Mouse (Mus musculus) lung, embryonic 14.5 days (tissue): Measurements from ENCODE around the gene Gpha2. TPM values are rescaled to one million over a fixed set of nuclear protein-coding genes. Genes with fewer than 3 reads are reported as not detected.

Source experiments
- ATAC-seq: fragments of 200-750 bp; cut with Nextera tagmentation; 2 replicates; pipeline ENCODE4 v1.8.0; 2017; ENCODE audit warnings: mild to moderate bottlenecking, moderate TSS enrichment, moderate library complexity; ENCODE audit not compliant: insufficient read depth
- DNase-seq: peaks from one replicate; pipeline ENCODE4 v3.0.0-alpha.2; 2015
- H3K27ac ChIP-seq: fragments of 300-500 bp; sonication (generic); 2 replicates; pipeline ENCODE4 v1.5.1; 2014; ENCODE audit warnings: low read depth, mild to moderate bottlenecking, moderate library complexity
- H3K27me3 ChIP-seq: fragments of 300-500 bp; sonication (generic); 2 replicates; pipeline ENCODE4 v1.6.1; 2014; ENCODE audit warnings: low read length, control low read depth; ENCODE audit not compliant: insufficient read depth
- H3K36me3 ChIP-seq: fragments of 300-500 bp; sonication (generic); 2 replicates; pipeline ENCODE4 v1.6.1; 2014; ENCODE audit warnings: control low read depth; ENCODE audit not compliant: insufficient read depth
- H3K4me1 ChIP-seq: fragments of 300-500 bp; sonication (generic); 2 replicates; pipeline ENCODE4 v1.6.1; 2014; ENCODE audit warnings: antibody characterized with exemption, control low read depth; ENCODE audit not compliant: insufficient read depth
- H3K4me2 ChIP-seq: fragments of 300-500 bp; sonication (generic); 2 replicates; pipeline ENCODE4 v1.6.1; 2014; ENCODE audit warnings: mild to moderate bottlenecking
- H3K4me3 ChIP-seq: fragments of 300-500 bp; sonication (generic); 2 replicates; pipeline ENCODE4 v1.5.1; 2014; ENCODE audit warnings: low read depth, low read length
- H3K9ac ChIP-seq: fragments of 300-500 bp; sonication (generic); 2 replicates; pipeline ENCODE4 v1.6.1; 2014
- H3K9me3 ChIP-seq: fragments of 300-500 bp; sonication (generic); 2 replicates; pipeline ENCODE4 v1.6.1; 2016; ENCODE audit warnings: low read depth, low read length, control low read depth
- CTCF ChIP-seq: IDR thresholded peaks from 2 replicates; pipeline ENCODE4 v1.5.1; 2016; ENCODE audit warnings: antibody characterized with exemption, low read depth
- WGBS: fragments of 180-500 bp; shearing (Covaris S2); extraction: QIAGEN DNeasy Blood & Tissue Kit; methylation state at CpG from one replicate; pipeline ENCODE4 v1.1.7; 2014; 5-methylcytosine and 5-hydroxymethylcytosine counted together
- polyA plus RNA-seq: library from polyadenylated mRNA; unstranded; fragments of >200 nt; fragmentation: Nextera tagmentation; extraction: Ambion mirVana; gene quantifications from 2 replicates; pipeline ENCODE4 v1.2.1, GENCODE M21; 2014

Gene Gpha2
- polyA plus RNA-seq, 1 experiment from 2014 or later: 0.54 TPM

- peak overlapping the region; percentile 15; the same call in 1 of the 2 replicates for H3K4me3 ChIP-seq
- WGBS: 30% methylated on average over 5 of the region's 5 CpGs
- TF ChIP-seq CTCF: no peak
- 0 out of 2 replicates have a peak overlapping the region, but pooled peaks have one; percentile 6 for H3K27ac ChIP-seq
- no peak for ATAC-seq
- DNase-seq: no peak
- peaks cover 13% of the 10 kb centered on the region for H3K4me1 ChIP-seq
- H3K27me3 ChIP-seq: no peaks in the 10 kb centered on the region
- no peak overlapping the region for H3K9ac ChIP-seq
- H3K36me3 ChIP-seq: 0 out of 2 replicates have a peak, but pooled peaks cover 18% of the 10 kb centered on the region
- H3K4me2 ChIP-seq: peak overlapping the region; percentile 82
- no peaks in the 10 kb centered on the region for H3K9me3 ChIP-seq
These were observed 14.5 kb downstream of the Gpha2 start for GRCm38 (mm10) chr19:6240725-6241124.

GRCm38 (mm10) chr19:6241274-6242107, 15.3 kb downstream of the Gpha2 start, which contains the start of gene Atg2a:
Atg2a (plus strand) TSS chr19:6241668.
- Histone ChIP-seq H3K4me1 (peaks cover 11% of the 10 kb centered on the region), H3K4me3 (peak within 1 kb of the TSS; percentile 87), H3K36me3 (peaks cover 25% of the 10 kb centered on the region; the same call in 1 of the 2 replicates), H3K9ac (peak within 1 kb of the TSS; percentile 91), H3K27ac (peak within 1 kb of the TSS; percentile 76), H3K4me2 (peak within 1 kb of the TSS; percentile 82), H3K9me3 (no peaks in the 10 kb centered on the region), H3K27me3 (no peaks in the 10 kb centered on the region)
- TF ChIP-seq CTCF: no peak
- ATAC-seq: peak; percentile 95
- WGBS: under 1% methylated on average over 55 of the region's 55 CpGs
- DNase-seq: peak; percentile 100

GRCm38 (mm10) chr19:6242281-6242680, 16.1 kb downstream of the Gpha2 start:
- peak; percentile 60 for DNase-seq
- ATAC-seq: peak; percentile 9; the same call in 1 of the 2 replicates
- Histone ChIP-seq H3K36me3 (peaks cover 32% of the 10 kb centered on the region), H3K9me3 (no peaks in the 10 kb centered on the region), H3K4me2 (peak overlapping the region; percentile 82), H3K9ac (peak overlapping the region; percentile 91), H3K4me3 (peak overlapping the region; percentile 87), H3K4me1 (peaks cover 9% of the 10 kb centered on the region), H3K27ac (peak overlapping the region; percentile 76; the same call in 1 of the 2 replicates), H3K27me3 (no peaks in the 10 kb centered on the region)
- WGBS: 1% methylated on average over 4 of the region's 4 CpGs
- TF ChIP-seq CTCF: no peak

GRCm38 (mm10) chr19:6243226-6243625, 17.0 kb downstream of the Gpha2 start:
- ATAC-seq (no peak), DNase-seq (no peak)

GRCm38 (mm10) chr19:6245806-6246205, 19.6 kb downstream of the Gpha2 start:
- H3K9me3 ChIP-seq: no peaks in the 10 kb centered on the region
- no peak for DNase-seq

More at GRCm38 (mm10) chr19:6243226-6243625, 17.0 kb downstream of the Gpha2 start:
- Histone ChIP-seq H3K36me3 (peaks cover 42% of the 10 kb centered on the region), H3K4me2 (no peak overlapping the region), H3K9ac (no peak overlapping the region), H3K27me3 (no peaks in the 10 kb centered on the region), H3K4me3 (no peak overlapping the region), H3K4me1 (peaks cover 9% of the 10 kb centered on the region), H3K9me3 (no peaks in the 10 kb centered on the region), H3K27ac (no peak overlapping the region)
- TF ChIP-seq CTCF: no peak
- WGBS: 74% methylated on average over 5 of the region's 5 CpGs

GRCm38 (mm10) chr19:6247526-6248300, 21.5 kb downstream of the Gpha2 start:
- WGBS: 91% methylated on average over 29 of the region's 29 CpGs
- H3K9ac ChIP-seq: no peak overlapping the region
- peaks cover 73% of the 10 kb centered on the region for H3K36me3 ChIP-seq
- DNase-seq (no peak), ATAC-seq (no peak)
- H3K4me1 ChIP-seq: no peaks in the 10 kb centered on the region
- TF ChIP-seq CTCF: no peak
- H3K9me3 ChIP-seq: no peaks in the 10 kb centered on the region
- H3K4me3 ChIP-seq: no peak overlapping the region
- no peak overlapping the region for H3K27ac ChIP-seq
- no peaks in the 10 kb centered on the region for H3K27me3 ChIP-seq
- H3K4me2 ChIP-seq: no peak overlapping the region

More at GRCm38 (mm10) chr19:6245806-6246205, 19.6 kb downstream of the Gpha2 start:
- TF ChIP-seq CTCF: no peak
- Histone ChIP-seq H3K27ac (no peak overlapping the region), H3K9ac (no peak overlapping the region), H3K4me1 (peaks cover 6% of the 10 kb centered on the region), H3K27me3 (no peaks in the 10 kb centered on the region), H3K4me2 (no peak overlapping the region), H3K4me3 (no peak overlapping the region), H3K36me3 (peaks cover 57% of the 10 kb centered on the region)
- 62% methylated on average over 1 of the region's 1 CpGs for WGBS
- no peak for ATAC-seq
